Mouse (Mus musculus): ENCODE results near the gene Cd3eap. TPM values are rescaled to one million over a fixed set of nuclear protein-coding genes. Genes with fewer than 3 reads are reported as not detected.

Cd3eap gene
- polyA plus RNA-seq, 1 experiment from 2014 or later: 18.7 TPM

- DNase-seq (ENCODE audit: low spot score): no peak
Measured at GRCm38 (mm10) chr7:19362276-19362675, 3.0 kb upstream of the Cd3eap start.

GRCm38 (mm10) chr7:19361720-19362119 is 2.4 kb upstream of the Cd3eap start:
- DNase-seq (ENCODE audit: low spot score): peak; percentile 85

GRCm38 (mm10) chr7:19360944-19361343 is 1.7 kb upstream of the Cd3eap start:
- peak; percentile 66 for DNase-seq (ENCODE audit: low spot score)

GRCm38 (mm10) chr7:19359892-19360641 is 784 bp upstream of the Cd3eap start:
- peak; percentile 19 for DNase-seq (ENCODE audit: low spot score)

GRCm38 (mm10) chr7:19358634-19359033 is 649 bp downstream of the Cd3eap start:
- peak; percentile 19 for DNase-seq (ENCODE audit: low spot score)

- no peak for DNase-seq (ENCODE audit: low spot score)
Measured at GRCm38 (mm10) chr7:19357381-19358375, 1.6 kb downstream of the Cd3eap start.

GRCm38 (mm10) chr7:19356311-19356710 is 3.0 kb downstream of the Cd3eap start:
- DNase-seq (ENCODE audit: low spot score): no peak

- no peak for DNase-seq (ENCODE audit: low spot score)
Measured at GRCm38 (mm10) chr7:19354991-19355390, 4.3 kb downstream of the Cd3eap start.

- DNase-seq (ENCODE audit: low spot score): no peak
Measured at GRCm38 (mm10) chr7:19350221-19350620, 9.1 kb downstream of the Cd3eap start.

GRCm38 (mm10) chr7:19349188-19349915 is 9.9 kb downstream of the Cd3eap start:
- DNase-seq (ENCODE audit: low spot score): no peak

- DNase-seq (ENCODE audit: low spot score): peak; percentile 98
Measured at GRCm38 (mm10) chr7:19344938-19345471, 14.3 kb downstream of the Cd3eap start.

- no peak for DNase-seq (ENCODE audit: low spot score)
Measured at GRCm38 (mm10) chr7:19344237-19344847, 14.9 kb downstream of the Cd3eap start, which contains the start of gene Ercc1. Ercc1 (plus strand) TSS chr7:19344778.

- DNase-seq (ENCODE audit: low spot score): peak; percentile 80
Measured at GRCm38 (mm10) chr7:19343210-19343808, 16.0 kb downstream of the Cd3eap start.

- DNase-seq (ENCODE audit: low spot score): peak; percentile 82
Measured at GRCm38 (mm10) chr7:19342481-19343027, 16.7 kb downstream of the Cd3eap start.

- no peak for DNase-seq (ENCODE audit: low spot score)
Measured at GRCm38 (mm10) chr7:19341761-19342409, 17.4 kb downstream of the Cd3eap start.

- no peak for DNase-seq (ENCODE audit: low spot score)
Measured at GRCm38 (mm10) chr7:19341250-19341649, 18.0 kb downstream of the Cd3eap start.

GRCm38 (mm10) chr7:19338596-19338995 is 20.7 kb downstream of the Cd3eap start:
- no peak for DNase-seq (ENCODE audit: low spot score)

- DNase-seq (ENCODE audit: low spot score): no peak
Measured at GRCm38 (mm10) chr7:19338060-19338459, 21.2 kb downstream of the Cd3eap start.

- no peak for DNase-seq (ENCODE audit: low spot score)
Measured at GRCm38 (mm10) chr7:19337122-19337521, 22.2 kb downstream of the Cd3eap start.

Measured in thymus, postnatal 0 days (tissue).